Mouse (Mus musculus): ENCODE measurements at regions not wholly inside any gene's neighbourhood (a gene's known extent, or its start where the extent isn't known, plus 50 kb on each side); places are given as distances from the start of the nearest gene placed in this dataset.

GRCm38 (mm10) chr2:48717770-48718169, 96.1 kb upstream of the Acvr2a start:
- TF ChIP-seq GATA1 (IDR thresholded peaks at IDR 0.05; ENCODE audit: borderline replicate concordance, low read length): no peak
- TF ChIP-seq FLI1 (IDR thresholded peaks at IDR 0.05; ENCODE audit: low read length): no peak
